Mouse (Mus musculus): ENCODE data around the gene Cdh3.

DNA sequence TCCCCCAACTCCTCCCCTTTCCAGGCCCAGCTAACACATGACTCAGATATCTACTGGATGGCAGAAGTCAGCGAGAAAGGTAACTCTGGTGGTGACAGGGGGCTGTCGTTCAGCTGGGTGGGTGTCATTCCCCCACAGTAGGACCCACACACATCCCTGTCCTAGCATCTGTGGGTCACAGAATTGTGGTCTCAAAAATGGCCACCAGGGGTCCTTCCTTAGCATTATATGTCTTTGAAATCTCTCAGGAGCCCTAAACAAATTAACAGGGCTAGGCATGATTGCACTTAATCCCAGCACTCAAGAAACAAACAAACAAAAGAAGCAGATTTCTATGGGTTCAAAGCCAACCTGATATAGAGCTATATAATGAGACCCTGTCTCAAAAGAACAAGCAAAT is 34.5 kb downstream of the Cdh3 start:
- TF ChIP-seq CTCF (IDR thresholded peaks at IDR 0.05; ENCODE audit: control insufficient read depth, insufficient read depth, insufficient replicate concordance, low read depth, low read length), result no peak
- TF ChIP-seq POLR2A (IDR thresholded peaks at IDR 0.05; ENCODE audit: control insufficient read depth, low read depth, low read length), result no peak
